Mouse (Mus musculus) frontal cortex, postnatal 25 days (tissue): ENCODE data around the gene Magel2.

ENCODE experiments used
- DNase-seq, 2 experiments: peaks; one replicate each; pipeline ENCODE4 v3.0.0; 2022; ENCODE audit warnings: low spot score in 2 of 2

The Magel2 gene

DNA sequence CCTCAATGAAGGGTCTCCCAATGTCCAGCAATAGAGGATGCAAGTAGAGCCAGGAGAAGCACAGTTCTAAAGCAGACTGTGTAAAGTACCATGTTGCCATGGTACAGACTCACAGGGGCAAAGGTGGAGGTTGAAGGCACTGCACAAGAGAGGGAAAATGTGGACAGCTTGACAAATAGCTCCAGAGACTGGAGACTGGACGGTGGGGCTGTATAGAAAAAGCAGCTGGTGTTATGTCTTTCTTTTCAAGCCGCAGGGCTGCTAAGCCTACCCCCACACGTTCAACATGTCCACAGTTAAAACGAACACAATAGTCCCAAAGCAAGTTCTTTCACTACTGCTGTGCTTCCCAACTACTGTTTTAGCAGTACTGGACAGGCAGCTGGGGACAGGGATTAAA lies 46.4 kb downstream of the Magel2 start:
- no peak for DNase-seq

DNA sequence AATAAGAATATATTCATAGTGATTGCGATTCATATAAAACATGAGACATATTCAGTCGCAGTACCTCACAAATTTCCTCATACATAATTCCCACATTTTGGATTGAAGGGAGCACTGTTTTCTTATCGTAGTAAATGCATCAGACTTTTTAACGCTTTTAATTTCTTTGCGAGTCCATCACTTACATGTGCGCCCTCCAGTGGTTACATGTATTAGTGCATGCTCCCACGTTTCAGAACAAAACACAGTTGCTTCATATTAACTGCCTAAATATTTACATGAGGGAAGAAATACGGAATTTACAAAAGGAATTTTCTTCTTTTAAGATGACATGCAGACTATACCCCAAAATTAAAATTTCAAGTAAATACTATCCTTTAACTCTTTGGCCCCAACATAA lies 51.5 kb downstream of the Magel2 start:
- DNase-seq, result no peak
